Mouse (Mus musculus) kidney, postnatal 0 days (tissue): ENCODE results near the gene Slc35e3. TPM values are rescaled to one million over a fixed set of nuclear protein-coding genes. Genes with fewer than 3 reads are reported as not detected.

Experiments
- ATAC-seq: fragments of 200-750 bp; cut with Nextera tagmentation; replicated peaks from 2 replicates; pipeline ENCODE4 v1.8.0; 2017; ENCODE audit warnings: low read depth, moderate number of reproducible peaks, moderate TSS enrichment, moderate library complexity; ENCODE audit not compliant: low FRiP score
- DNase-seq: peaks from one replicate; pipeline ENCODE4 v3.0.0-alpha.2; 2016; ENCODE audit warnings: low spot score
- H3K27ac ChIP-seq: fragments of 300-500 bp; sonication (generic); 2 replicates; pipeline ENCODE4 v1.5.1; 2014; ENCODE audit warnings: mild to moderate bottlenecking
- H3K27me3 ChIP-seq: fragments of 300-500 bp; sonication (generic); 2 replicates; pipeline ENCODE4 v1.6.1; 2014; ENCODE audit warnings: low read length, mixed read lengths; ENCODE audit not compliant: insufficient read depth
- H3K36me3 ChIP-seq: fragments of 300-500 bp; sonication (generic); 2 replicates; pipeline ENCODE4 v1.6.1; 2014; ENCODE audit warnings: low read length, mixed read lengths; ENCODE audit not compliant: insufficient read depth
- H3K4me1 ChIP-seq: fragments of 300-500 bp; sonication (generic); replicated peaks from 2 replicates; pipeline ENCODE4 v1.6.1; 2014; ENCODE audit warnings: antibody characterized with exemption, low read length, mixed read lengths; ENCODE audit not compliant: insufficient read depth
- H3K4me2 ChIP-seq: fragments of 300-500 bp; sonication (generic); 2 replicates; pipeline ENCODE4 v1.6.1; 2014; ENCODE audit warnings: mild to moderate bottlenecking, low read length, moderate library complexity, mixed read lengths
- H3K4me3 ChIP-seq: fragments of 300-500 bp; sonication (generic); replicated peaks from 2 replicates; pipeline ENCODE4 v1.5.1; 2014; ENCODE audit warnings: low read depth, low read length
- H3K9ac ChIP-seq: fragments of 300-500 bp; sonication (generic); 2 replicates; pipeline ENCODE4 v1.6.1; 2014; ENCODE audit warnings: low read depth, low read length
- H3K9me3 ChIP-seq: fragments of 300-500 bp; sonication (generic); replicated peaks from 2 replicates; pipeline ENCODE4 v1.6.1; 2016; ENCODE audit warnings: low read length, inconsistent platforms, mixed read lengths
- CTCF ChIP-seq: IDR thresholded peaks from 2 replicates; pipeline ENCODE4 v1.5.1; 2016; ENCODE audit warnings: antibody characterized with exemption, low read depth, mild to moderate bottlenecking, moderate library complexity
- WGBS: fragments of 180-500 bp; shearing (Covaris S2); extraction: QIAGEN DNeasy Blood & Tissue Kit; methylation state at CpG from one replicate; pipeline ENCODE4 v1.1.7; 2014; 5-methylcytosine and 5-hydroxymethylcytosine counted together
- polyA plus RNA-seq: library from polyadenylated mRNA; unstranded; fragments of >200 nt; fragmentation: Nextera tagmentation; extraction: Ambion mirVana; gene quantifications from 2 replicates; pipeline ENCODE4 v1.2.1, GENCODE M21; 2015

Gene Slc35e3
- polyA plus RNA-seq, 1 experiment from 2014 or later = 13.1 TPM

DNA sequence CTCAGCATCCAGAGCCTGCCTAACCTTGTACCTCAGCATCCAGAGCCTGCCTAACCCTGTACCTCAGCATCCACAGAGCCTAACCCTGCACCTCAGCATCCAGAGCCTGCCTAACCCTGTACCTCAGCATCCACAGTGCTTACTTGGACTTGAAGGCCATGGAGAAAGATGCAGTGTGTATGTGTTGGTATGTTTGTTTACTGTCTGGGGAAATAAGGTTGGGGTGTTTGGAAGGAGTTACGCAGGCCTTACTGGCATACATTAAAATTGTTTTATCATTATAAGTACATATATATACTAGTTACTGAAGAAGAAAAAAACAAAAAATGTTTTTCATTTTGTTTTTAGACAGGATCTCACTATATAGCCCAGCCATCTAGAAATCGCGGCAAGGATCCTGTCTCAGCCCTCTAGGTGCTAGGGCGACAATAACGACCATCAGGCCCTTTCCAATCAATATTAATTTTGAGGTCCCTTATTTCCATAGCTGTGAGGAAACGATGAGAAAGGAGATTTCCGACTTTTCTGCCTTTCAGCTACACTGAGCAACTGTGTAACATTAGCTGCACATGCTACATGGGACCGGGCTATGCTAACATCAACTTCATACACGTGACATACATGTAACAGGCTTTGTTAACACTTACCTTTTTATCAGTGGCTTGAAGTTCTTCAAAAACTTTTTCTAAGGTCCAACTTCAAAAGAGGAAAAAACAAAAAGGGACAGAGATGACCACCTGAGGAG is 23.5 kb upstream of the Slc35e3 start:
- Histone ChIP-seq H3K4me1 (no peaks in the 10 kb centered on the region), H3K4me3 (no peak overlapping the region), H3K27me3 (no peaks in the 10 kb centered on the region), H3K27ac (no peak overlapping the region), H3K36me3 (peaks cover 62% of the 10 kb centered on the region), H3K9me3 (no peaks in the 10 kb centered on the region), H3K9ac (no peak overlapping the region), H3K4me2 (no peak overlapping the region)
- DNase-seq = no peak
- TF ChIP-seq CTCF = no peak
- ATAC-seq = no peak
- WGBS = 92% methylated on average over 9 of the region's 9 CpGs

DNA sequence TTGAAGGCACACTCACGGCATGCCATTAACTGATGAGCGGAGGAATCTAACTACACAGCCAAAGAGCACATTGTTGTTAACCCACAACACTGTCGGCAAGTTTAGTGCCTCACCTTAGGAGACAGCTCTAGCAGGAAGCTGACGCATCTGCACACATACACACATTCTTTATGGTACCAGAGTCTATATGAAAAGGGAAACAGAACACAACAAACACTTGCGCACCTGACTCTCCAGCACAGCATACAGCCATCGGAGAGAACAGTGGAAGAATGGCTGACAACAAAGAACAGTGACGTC is 21.9 kb upstream of the Slc35e3 start:
- no peaks in the 10 kb centered on the region for H3K9me3 ChIP-seq
- 85% methylated on average over 7 of the region's 7 CpGs for WGBS
- no peak overlapping the region for H3K9ac ChIP-seq
- ATAC-seq (no peak), DNase-seq (no peak)
- no peak overlapping the region for H3K4me3 ChIP-seq
- no peak overlapping the region for H3K4me2 ChIP-seq
- no peak overlapping the region for H3K27ac ChIP-seq
- H3K27me3 ChIP-seq = no peaks in the 10 kb centered on the region
- no peak for TF ChIP-seq CTCF
- peaks cover 65% of the 10 kb centered on the region for H3K36me3 ChIP-seq
- H3K4me1 ChIP-seq = no peaks in the 10 kb centered on the region

DNA sequence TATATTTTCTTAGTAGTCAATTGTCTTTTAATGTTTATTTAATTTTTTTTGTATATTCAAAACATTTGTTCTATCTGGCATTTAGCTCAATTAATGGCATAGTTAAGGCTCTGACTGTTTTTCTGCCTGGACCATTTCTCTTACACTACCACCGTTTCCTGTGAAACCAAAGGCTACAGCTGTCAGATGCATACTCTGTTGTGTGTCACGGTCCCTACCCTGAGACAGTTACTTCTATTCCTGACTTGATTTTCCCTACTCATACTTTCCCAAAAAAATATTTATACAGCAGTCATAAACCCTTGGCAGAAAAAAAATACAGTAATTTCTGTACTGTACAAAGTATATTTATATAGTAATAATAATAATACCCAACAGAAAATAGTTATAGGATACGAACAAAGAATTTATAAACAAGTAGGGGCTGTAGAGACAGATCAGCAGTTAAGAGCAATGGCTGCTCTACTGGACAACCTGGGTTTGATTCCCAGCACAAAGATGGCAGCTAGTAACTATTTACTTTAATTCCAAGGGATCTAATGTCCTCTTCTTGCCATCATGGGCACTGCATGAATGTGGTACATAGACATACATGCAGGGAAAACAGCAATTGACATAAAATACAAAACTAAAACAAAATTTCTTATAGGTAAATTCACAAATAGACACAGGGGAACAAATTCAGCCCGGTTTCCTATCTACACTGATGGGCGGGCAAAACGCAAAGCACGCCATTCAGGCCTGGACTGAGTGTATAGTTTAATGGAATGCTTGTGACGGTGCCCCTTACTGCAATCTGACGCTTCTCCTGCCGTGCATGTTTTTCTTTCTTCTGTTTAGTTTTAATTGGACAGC is 21.3 kb upstream of the Slc35e3 start:
- H3K9ac ChIP-seq = no peak overlapping the region
- no peak for TF ChIP-seq CTCF
- H3K4me3 ChIP-seq = no peak overlapping the region
- ATAC-seq (no peak), DNase-seq (no peak)
- WGBS = 83% methylated on average over 10 of the region's 10 CpGs
- H3K9me3 ChIP-seq = no peaks in the 10 kb centered on the region
- H3K36me3 ChIP-seq = peaks cover 62% of the 10 kb centered on the region
- H3K4me2 ChIP-seq = no peak overlapping the region
- H3K27me3 ChIP-seq = no peaks in the 10 kb centered on the region
- no peaks in the 10 kb centered on the region for H3K4me1 ChIP-seq
- no peak overlapping the region for H3K27ac ChIP-seq

DNA sequence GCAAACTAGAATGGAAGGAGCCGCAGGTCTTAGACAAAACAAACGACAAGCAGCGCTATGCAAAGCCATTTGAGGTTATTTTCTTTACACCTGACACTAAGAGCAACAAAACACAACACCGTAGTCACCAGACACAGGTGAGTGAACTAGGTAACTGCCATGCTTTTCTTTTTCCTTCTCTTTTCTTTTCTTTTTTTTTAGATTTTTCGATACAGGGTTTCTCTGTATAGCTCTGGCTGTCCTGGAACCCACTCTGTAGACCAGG is 20.7 kb upstream of the Slc35e3 start:
- Histone ChIP-seq H3K4me3 (no peak overlapping the region), H3K4me1 (no peaks in the 10 kb centered on the region), H3K4me2 (no peak overlapping the region), H3K9ac (no peak overlapping the region), H3K9me3 (no peaks in the 10 kb centered on the region), H3K36me3 (peaks cover 60% of the 10 kb centered on the region), H3K27me3 (no peaks in the 10 kb centered on the region), H3K27ac (no peak overlapping the region)
- no peak for DNase-seq
- no peak for ATAC-seq
- TF ChIP-seq CTCF = no peak
- WGBS = 89% methylated on average over 5 of the region's 5 CpGs

DNA sequence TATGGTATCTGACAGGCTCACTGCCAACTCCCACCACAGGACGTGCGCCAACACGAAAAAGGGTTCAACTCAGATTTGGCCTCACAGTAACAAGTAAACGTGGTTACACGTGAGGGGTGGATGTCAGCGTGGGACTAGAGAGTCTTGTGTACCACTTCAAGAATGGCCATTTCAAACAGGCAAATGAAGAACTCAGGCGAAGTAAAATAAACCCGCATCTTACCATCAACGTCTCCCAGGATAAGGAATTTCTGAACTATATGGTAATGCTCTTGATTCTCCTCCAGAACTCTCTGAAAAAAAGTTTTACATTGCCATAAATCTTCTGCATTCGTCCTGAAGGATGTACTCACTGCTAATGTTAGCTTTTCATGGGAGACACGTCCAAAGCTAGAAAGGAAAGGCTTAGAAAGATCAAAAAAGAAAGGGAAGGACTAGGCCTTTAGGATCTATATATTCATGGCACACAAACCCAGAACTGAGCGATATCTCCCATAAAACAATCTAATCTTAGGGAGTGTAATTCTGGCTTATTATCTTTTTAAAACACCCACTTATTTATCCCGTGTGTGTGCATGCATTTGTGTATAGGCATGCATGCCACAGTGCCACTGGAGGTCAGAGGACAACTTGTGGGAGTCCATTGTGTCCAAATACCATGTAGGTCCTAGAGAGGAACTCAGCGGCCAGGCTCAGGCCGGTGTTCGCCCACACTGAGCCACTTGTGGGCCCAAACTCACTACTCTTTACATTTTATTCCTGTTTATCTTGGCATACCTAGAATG is 20.1 kb upstream of the Slc35e3 start:
- Histone ChIP-seq H3K9me3 (no peaks in the 10 kb centered on the region), H3K4me3 (no peak overlapping the region), H3K36me3 (peaks cover 61% of the 10 kb centered on the region), H3K9ac (no peak overlapping the region), H3K4me1 (no peaks in the 10 kb centered on the region), H3K27ac (no peak overlapping the region), H3K4me2 (no peak overlapping the region), H3K27me3 (no peaks in the 10 kb centered on the region)
- DNase-seq (no peak), ATAC-seq (no peak)
- no peak for TF ChIP-seq CTCF
- WGBS = 85% methylated on average over 16 of the region's 16 CpGs

DNA sequence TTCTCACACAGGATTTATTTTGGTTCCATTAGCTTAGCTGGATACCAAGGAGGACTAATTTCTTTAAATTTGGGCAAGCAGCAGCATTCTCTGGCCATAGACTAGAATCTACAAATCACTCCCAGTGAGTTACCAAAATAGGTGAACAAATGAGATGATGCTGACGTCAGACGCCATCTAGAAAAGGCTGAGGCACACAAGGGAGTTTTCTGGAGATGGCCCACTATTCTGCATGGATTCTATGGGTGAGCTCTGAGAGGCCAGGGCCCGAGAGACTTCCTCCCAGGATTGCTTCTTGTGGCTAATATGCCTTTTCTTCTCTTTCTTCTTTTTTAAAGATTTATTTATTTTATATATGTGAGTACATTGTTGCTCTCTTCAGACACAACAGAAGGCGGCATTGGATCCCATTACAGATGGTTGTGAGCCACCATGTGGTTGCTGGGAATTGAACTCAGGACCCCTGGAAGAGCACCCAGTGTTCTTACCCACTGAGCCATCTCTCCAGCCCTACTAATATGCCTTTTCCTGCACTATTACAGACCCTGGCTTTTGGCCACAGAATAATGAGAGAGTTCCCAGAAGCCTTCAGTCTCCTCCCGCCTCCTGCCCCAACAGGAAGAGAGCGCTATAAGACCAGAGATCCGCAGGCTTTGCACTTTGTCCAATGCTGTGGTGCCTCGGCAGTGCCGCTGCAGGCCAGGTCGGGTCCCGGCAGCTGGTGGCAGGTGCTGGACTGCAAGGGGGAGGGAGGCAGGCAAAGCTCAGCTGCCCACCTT is 19.1 kb upstream of the Slc35e3 start:
- no peaks in the 10 kb centered on the region for H3K9me3 ChIP-seq
- no peak overlapping the region for H3K27ac ChIP-seq
- TF ChIP-seq CTCF = no peak
- 92% methylated on average over 11 of the region's 11 CpGs for WGBS
- H3K9ac ChIP-seq = no peak overlapping the region
- H3K36me3 ChIP-seq = peaks cover 61% of the 10 kb centered on the region
- H3K27me3 ChIP-seq = no peaks in the 10 kb centered on the region
- H3K4me2 ChIP-seq = no peak overlapping the region
- no peak for ATAC-seq
- no peak for DNase-seq
- no peaks in the 10 kb centered on the region for H3K4me1 ChIP-seq
- H3K4me3 ChIP-seq = no peak overlapping the region
